Mouse (Mus musculus): Measurements from ENCODE around the gene Kng1. TPM values are rescaled to one million over a fixed set of nuclear protein-coding genes. Genes with fewer than 3 reads are reported as not detected.

Gene Kng1
- polyA plus RNA-seq, 1 experiment from 2014 or later, result not detected

- Histone ChIP-seq H3K27ac (ENCODE audit: low read length) (no peak overlapping the region), H3K4me3 (ENCODE audit: low read depth, low read length) (peak overlapping the region; percentile 28), H3K9ac (ENCODE audit: low read depth, low read length) (peak overlapping the region; percentile 50), H3K9me3 (replicated peaks; ENCODE audit: control insufficient read depth, low read length, poor library complexity, severe bottlenecking) (no peaks in the 10 kb centered on the region), H3K27me3 (ENCODE audit: control insufficient read depth, insufficient read depth, low read depth, low read length) (peaks cover 6% of the 10 kb centered on the region; the same call in 1 of the 2 replicates), H3K4me2 (ENCODE audit: low read length) (peak overlapping the region; percentile 61), H3K4me1 (ENCODE audit: control insufficient read depth, insufficient read depth, low read length) (peaks cover 4% of the 10 kb centered on the region), H3K36me3 (ENCODE audit: control insufficient read depth, insufficient read depth, low read length) (no peaks in the 10 kb centered on the region)
- WGBS, result 3% methylated on average over 9 of the region's 9 CpGs
- no peak; the same call in 1 of the 2 replicates for ATAC-seq
These were observed 42.5 kb downstream of the Kng1 start for GRCm38 (mm10) chr16:23100099-23100575.

GRCm38 (mm10) chr16:23100613-23101012 is 42.9 kb downstream of the Kng1 start:
- peaks cover 4% of the 10 kb centered on the region for H3K4me1 ChIP-seq (ENCODE audit: control insufficient read depth, insufficient read depth, low read length)
- WGBS, result 12% methylated on average over 10 of the region's 10 CpGs
- peak overlapping the region; percentile 50; the same call in 1 of the 2 replicates for H3K9ac ChIP-seq (ENCODE audit: low read depth, low read length)
- H3K27ac ChIP-seq (ENCODE audit: low read length), result no peak overlapping the region
- H3K4me2 ChIP-seq (ENCODE audit: low read length), result peak overlapping the region; percentile 61
- no peaks in the 10 kb centered on the region for H3K9me3 ChIP-seq (replicated peaks; ENCODE audit: control insufficient read depth, low read length, poor library complexity, severe bottlenecking)
- H3K36me3 ChIP-seq (ENCODE audit: control insufficient read depth, insufficient read depth, low read length), result no peaks in the 10 kb centered on the region
- ATAC-seq, result no peak
- peaks cover 6% of the 10 kb centered on the region; the same call in 1 of the 2 replicates for H3K27me3 ChIP-seq (ENCODE audit: control insufficient read depth, insufficient read depth, low read depth, low read length)
- no peak overlapping the region for H3K4me3 ChIP-seq (ENCODE audit: low read depth, low read length)

GRCm38 (mm10) chr16:23102340-23103037 is 44.8 kb downstream of the Kng1 start:
- Histone ChIP-seq H3K4me3 (ENCODE audit: low read depth, low read length) (no peak overlapping the region; the same call in 1 of the 2 replicates), H3K27me3 (ENCODE audit: control insufficient read depth, insufficient read depth, low read depth, low read length) (peaks cover 6% of the 10 kb centered on the region; the same call in 1 of the 2 replicates), H3K9me3 (replicated peaks; ENCODE audit: control insufficient read depth, low read length, poor library complexity, severe bottlenecking) (no peaks in the 10 kb centered on the region), H3K4me1 (ENCODE audit: control insufficient read depth, insufficient read depth, low read length) (peaks cover 4% of the 10 kb centered on the region), H3K9ac (ENCODE audit: low read depth, low read length) (peak overlapping the region; percentile 10; the same call in 1 of the 2 replicates), H3K27ac (ENCODE audit: low read length) (no peak overlapping the region), H3K36me3 (ENCODE audit: control insufficient read depth, insufficient read depth, low read length) (no peaks in the 10 kb centered on the region), H3K4me2 (ENCODE audit: low read length) (peak overlapping the region; percentile 29)
- 15% methylated on average over 15 of the region's 15 CpGs for WGBS
- ATAC-seq, result no peak

GRCm38 (mm10) chr16:23103038-23103745 is 45.5 kb downstream of the Kng1 start:
- H3K4me3 ChIP-seq (ENCODE audit: low read depth, low read length), result no peak overlapping the region
- no peaks in the 10 kb centered on the region for H3K36me3 ChIP-seq (ENCODE audit: control insufficient read depth, insufficient read depth, low read length)
- H3K4me2 ChIP-seq (ENCODE audit: low read length), result peak overlapping the region; percentile 29
- H3K27me3 ChIP-seq (ENCODE audit: control insufficient read depth, insufficient read depth, low read depth, low read length), result peaks cover 6% of the 10 kb centered on the region; the same call in 1 of the 2 replicates
- H3K9me3 ChIP-seq (replicated peaks; ENCODE audit: control insufficient read depth, low read length, poor library complexity, severe bottlenecking), result no peaks in the 10 kb centered on the region
- 44% methylated on average over 17 of the region's 17 CpGs for WGBS
- no peak overlapping the region; the same call in 1 of the 2 replicates for H3K9ac ChIP-seq (ENCODE audit: low read depth, low read length)
- ATAC-seq, result no peak
- H3K4me1 ChIP-seq (ENCODE audit: control insufficient read depth, insufficient read depth, low read length), result peaks cover 4% of the 10 kb centered on the region
- no peak overlapping the region for H3K27ac ChIP-seq (ENCODE audit: low read length)

- H3K4me1 ChIP-seq (ENCODE audit: control insufficient read depth, insufficient read depth, low read length), result peaks cover 6% of the 10 kb centered on the region
- H3K9me3 ChIP-seq (replicated peaks; ENCODE audit: control insufficient read depth, low read length, poor library complexity, severe bottlenecking), result no peaks in the 10 kb centered on the region
- no peak for ATAC-seq
- H3K27ac ChIP-seq (ENCODE audit: low read length), result no peak overlapping the region
- no peak overlapping the region for H3K9ac ChIP-seq (ENCODE audit: low read depth, low read length)
- H3K4me3 ChIP-seq (ENCODE audit: low read depth, low read length), result no peak overlapping the region
- 40% methylated on average over 2 of the region's 2 CpGs for WGBS
- H3K36me3 ChIP-seq (ENCODE audit: control insufficient read depth, insufficient read depth, low read length), result no peaks in the 10 kb centered on the region
- H3K4me2 ChIP-seq (ENCODE audit: low read length), result no peak overlapping the region
- H3K27me3 ChIP-seq (ENCODE audit: control insufficient read depth, insufficient read depth, low read depth, low read length), result peaks cover 6% of the 10 kb centered on the region; the same call in 1 of the 2 replicates
These were observed 46.2 kb downstream of the Kng1 start for GRCm38 (mm10) chr16:23103841-23104240.

- WGBS, result 78% methylated on average over 7 of the region's 7 CpGs
- Histone ChIP-seq H3K4me3 (ENCODE audit: low read depth, low read length) (no peak overlapping the region), H3K9me3 (replicated peaks; ENCODE audit: control insufficient read depth, low read length, poor library complexity, severe bottlenecking) (no peaks in the 10 kb centered on the region), H3K4me2 (ENCODE audit: low read length) (no peak overlapping the region), H3K4me1 (ENCODE audit: control insufficient read depth, insufficient read depth, low read length) (peaks cover 18% of the 10 kb centered on the region), H3K36me3 (ENCODE audit: control insufficient read depth, insufficient read depth, low read length) (peaks cover 4% of the 10 kb centered on the region), H3K27me3 (ENCODE audit: control insufficient read depth, insufficient read depth, low read depth, low read length) (no peaks in the 10 kb centered on the region), H3K27ac (ENCODE audit: low read length) (no peak overlapping the region), H3K9ac (ENCODE audit: low read depth, low read length) (no peak overlapping the region)
- no peak for ATAC-seq
These were observed 48.5 kb downstream of the Kng1 start for GRCm38 (mm10) chr16:23106121-23106520.

- Histone ChIP-seq H3K27ac (ENCODE audit: low read length) (peak within 1 kb of the TSS; percentile 99), H3K9me3 (replicated peaks; ENCODE audit: control insufficient read depth, low read length, poor library complexity, severe bottlenecking) (no peaks in the 10 kb centered on the region), H3K4me1 (ENCODE audit: control insufficient read depth, insufficient read depth, low read length) (peaks cover 27% of the 10 kb centered on the region), H3K9ac (ENCODE audit: low read depth, low read length) (peak within 1 kb of the TSS; percentile 99), H3K4me3 (ENCODE audit: low read depth, low read length) (peak within 1 kb of the TSS; percentile 93), H3K4me2 (ENCODE audit: low read length) (peak within 1 kb of the TSS; percentile 98), H3K36me3 (ENCODE audit: control insufficient read depth, insufficient read depth, low read length) (peaks cover 15% of the 10 kb centered on the region), H3K27me3 (ENCODE audit: control insufficient read depth, insufficient read depth, low read depth, low read length) (no peaks in the 10 kb centered on the region)
- WGBS, result under 1% methylated on average over 69 of the region's 71 CpGs
- ATAC-seq, result peak; percentile 92
These were observed 49.7 kb downstream of the Kng1 start, which contains the start of gene Eif4a2 for GRCm38 (mm10) chr16:23107231-23107942. Gene Eif4a2, plus strand, starts transcription at chr16:23107444.

- Histone ChIP-seq H3K27ac (ENCODE audit: low read length) (peak overlapping the region; percentile 99), H3K27me3 (ENCODE audit: control insufficient read depth, insufficient read depth, low read depth, low read length) (no peaks in the 10 kb centered on the region), H3K9ac (ENCODE audit: low read depth, low read length) (peak overlapping the region; percentile 99), H3K4me2 (ENCODE audit: low read length) (peak overlapping the region; percentile 98), H3K4me1 (ENCODE audit: control insufficient read depth, insufficient read depth, low read length) (peaks cover 32% of the 10 kb centered on the region), H3K36me3 (ENCODE audit: control insufficient read depth, insufficient read depth, low read length) (peaks cover 20% of the 10 kb centered on the region), H3K9me3 (replicated peaks; ENCODE audit: control insufficient read depth, low read length, poor library complexity, severe bottlenecking) (no peaks in the 10 kb centered on the region), H3K4me3 (ENCODE audit: low read depth, low read length) (peak overlapping the region; percentile 93)
- ATAC-seq, result peak; percentile 92
- under 1% methylated on average over 52 of the region's 52 CpGs for WGBS
These were observed 50.5 kb downstream of the Kng1 start for GRCm38 (mm10) chr16:23107946-23108759.
